Mouse (Mus musculus): Measurements from ENCODE around the gene Gpc6. TPM values are rescaled to one million over a fixed set of nuclear protein-coding genes. Genes with fewer than 3 reads are reported as not detected.

Gene Gpc6
- polyA plus RNA-seq, 1 experiment from 2014 or later = 11.4 TPM

DNA sequence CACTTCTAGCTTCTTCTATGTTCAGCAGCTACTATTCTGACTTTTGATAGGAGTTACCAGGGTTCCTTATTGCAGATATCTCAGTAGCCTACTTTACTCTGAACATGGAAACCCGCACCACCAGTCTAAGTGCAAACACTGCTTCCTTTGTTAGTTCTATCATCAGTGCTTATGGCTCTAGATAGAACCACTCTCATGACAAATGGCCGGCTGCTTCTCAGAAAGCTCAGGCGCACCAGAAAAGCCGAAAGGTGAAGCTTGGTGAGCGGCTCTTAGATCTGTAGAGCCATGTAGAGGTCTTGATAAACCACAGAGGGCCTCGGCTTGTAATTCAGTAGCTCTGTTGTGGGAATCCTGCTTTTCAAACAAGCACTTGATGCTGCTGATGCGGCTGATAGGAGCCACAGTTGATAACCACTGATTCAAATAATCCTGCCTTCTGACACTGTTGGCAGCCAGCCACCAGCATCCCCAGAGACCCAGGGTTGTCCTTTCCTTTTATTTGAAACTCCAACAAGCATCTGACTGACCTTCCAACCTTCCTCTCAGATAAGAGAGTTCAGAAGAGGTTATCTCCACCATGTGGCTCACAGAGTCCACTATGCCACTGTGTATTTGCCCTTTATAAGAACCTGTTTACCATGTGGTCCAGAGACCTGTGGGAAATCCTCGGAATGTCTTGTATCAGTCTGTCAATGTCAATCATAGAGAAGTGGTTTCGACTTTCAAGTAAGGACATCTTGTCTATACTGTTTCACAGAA lies 723.3 kb downstream of the Gpc6 start:
- ATAC-seq (ENCODE audit: low FRiP score, low TSS enrichment) = peak; percentile 54; the same call in 1 of the 2 replicates
- WGBS = 54% methylated on average over 9 of the region's 9 CpGs
- H3K9me3 ChIP-seq (ENCODE audit: control insufficient read depth, low read length) = no peaks in the 10 kb centered on the region

DNA sequence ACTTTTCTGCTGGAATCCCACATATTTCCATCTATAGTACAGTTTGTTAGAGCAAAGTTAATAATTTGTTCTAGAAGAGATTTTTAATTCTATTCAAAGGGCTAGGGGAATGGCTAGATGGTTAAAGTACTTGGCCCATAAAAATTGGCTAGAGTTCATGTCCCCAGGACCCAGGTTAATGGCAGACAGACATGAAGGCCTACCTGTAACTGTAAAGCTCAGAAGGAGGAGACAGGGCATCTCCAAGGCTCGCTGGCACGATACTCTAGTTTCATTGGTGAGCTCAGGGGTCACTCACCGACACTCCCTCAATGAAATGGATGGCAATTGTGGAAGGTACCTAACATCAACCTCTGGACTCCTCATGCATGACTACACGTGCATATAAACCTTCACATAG lies 725.0 kb downstream of the Gpc6 start:
- Histone ChIP-seq H3K9ac (ENCODE audit: low read length) (no peak overlapping the region), H3K27ac (replicated peaks) (no peak overlapping the region), H3K9me3 (ENCODE audit: control insufficient read depth, low read length) (no peaks in the 10 kb centered on the region), H3K4me2 (replicated peaks; ENCODE audit: low read depth) (no peak overlapping the region), H3K4me1 (replicated peaks; ENCODE audit: control insufficient read depth, insufficient read depth) (no peaks in the 10 kb centered on the region), H3K4me3 (ENCODE audit: low read depth, low read length) (no peak overlapping the region), H3K36me3 (ENCODE audit: control insufficient read depth, insufficient read depth, low read length) (no peaks in the 10 kb centered on the region), H3K27me3 (ENCODE audit: control insufficient read depth, insufficient read depth, low read length) (no peaks in the 10 kb centered on the region)
- WGBS = 96% methylated on average over 4 of the region's 4 CpGs
- ATAC-seq (ENCODE audit: low FRiP score, low TSS enrichment) (no peak), DNase-seq (ENCODE audit: low spot score) (no peak)
- TF ChIP-seq EP300 (optimal IDR thresholded peaks at IDR 0.05) = no peak
- no peak for TF ChIP-seq CTCF (IDR thresholded peaks at IDR 0.05; ENCODE audit: low read depth)

More for the DNA sequence above, 723.3 kb downstream of the Gpc6 start:
- Histone ChIP-seq H3K4me2 (replicated peaks; ENCODE audit: low read depth) (no peak overlapping the region), H3K36me3 (ENCODE audit: control insufficient read depth, insufficient read depth, low read length) (no peaks in the 10 kb centered on the region), H3K4me3 (ENCODE audit: low read depth, low read length) (no peak overlapping the region), H3K27ac (replicated peaks) (no peak overlapping the region), H3K27me3 (ENCODE audit: control insufficient read depth, insufficient read depth, low read length) (no peaks in the 10 kb centered on the region), H3K9ac (ENCODE audit: low read length) (no peak overlapping the region), H3K4me1 (replicated peaks; ENCODE audit: control insufficient read depth, insufficient read depth) (no peaks in the 10 kb centered on the region)
- DNase-seq (ENCODE audit: low spot score) = peak; percentile 34
- TF ChIP-seq CTCF (IDR thresholded peaks at IDR 0.05; ENCODE audit: low read depth) (no peak), EP300 (optimal IDR thresholded peaks at IDR 0.05) (no peak)

- DNase-seq (ENCODE audit: low spot score) (no peak), ATAC-seq (ENCODE audit: low FRiP score, low TSS enrichment) (no peak)
- Histone ChIP-seq H3K4me2 (replicated peaks; ENCODE audit: low read depth) (no peak overlapping the region), H3K27ac (replicated peaks) (no peak overlapping the region), H3K27me3 (ENCODE audit: control insufficient read depth, insufficient read depth, low read length) (no peaks in the 10 kb centered on the region), H3K4me3 (ENCODE audit: low read depth, low read length) (no peak overlapping the region), H3K36me3 (ENCODE audit: control insufficient read depth, insufficient read depth, low read length) (no peaks in the 10 kb centered on the region), H3K9me3 (ENCODE audit: control insufficient read depth, low read length) (no peaks in the 10 kb centered on the region), H3K4me1 (replicated peaks; ENCODE audit: control insufficient read depth, insufficient read depth) (no peaks in the 10 kb centered on the region), H3K9ac (ENCODE audit: low read length) (no peak overlapping the region)
- TF ChIP-seq EP300 (optimal IDR thresholded peaks at IDR 0.05) = no peak
- no peak for TF ChIP-seq CTCF (IDR thresholded peaks at IDR 0.05; ENCODE audit: low read depth)
- 26% methylated on average over 4 of the region's 4 CpGs for WGBS
These were observed 726.2 kb downstream of the Gpc6 start for GRCm38 (mm10) chr14:117651271-117651670.

DNA sequence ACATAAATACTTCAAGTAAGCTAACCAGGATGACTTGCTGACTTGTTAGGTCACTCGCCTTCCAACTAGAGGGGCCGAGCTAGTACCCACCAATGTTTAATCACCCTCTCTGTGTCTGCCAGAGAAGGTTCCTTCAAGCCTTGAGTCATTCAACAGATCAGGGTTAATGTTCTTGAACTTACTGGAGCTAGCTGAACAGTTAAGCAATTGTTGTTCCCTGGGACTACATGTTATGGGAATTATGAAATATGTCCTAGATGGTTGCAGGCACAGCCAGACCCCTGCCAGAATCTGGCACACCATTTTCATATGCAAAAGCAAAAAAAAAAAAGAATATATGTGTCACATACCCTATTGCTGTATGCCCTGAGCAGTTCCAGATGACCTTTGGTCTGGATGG lies 726.8 kb downstream of the Gpc6 start:
- DNase-seq (ENCODE audit: low spot score) (no peak), ATAC-seq (ENCODE audit: low FRiP score, low TSS enrichment) (no peak)
- WGBS = 86% methylated on average over 2 of the region's 2 CpGs
- no peak overlapping the region for H3K27ac ChIP-seq (replicated peaks)
- no peak overlapping the region for H3K4me3 ChIP-seq (ENCODE audit: low read depth, low read length)
- no peaks in the 10 kb centered on the region for H3K4me1 ChIP-seq (replicated peaks; ENCODE audit: control insufficient read depth, insufficient read depth)
- no peak overlapping the region for H3K9ac ChIP-seq (ENCODE audit: low read length)
- H3K9me3 ChIP-seq (ENCODE audit: control insufficient read depth, low read length) = no peaks in the 10 kb centered on the region
- TF ChIP-seq CTCF (IDR thresholded peaks at IDR 0.05; ENCODE audit: low read depth) (no peak), EP300 (optimal IDR thresholded peaks at IDR 0.05) (no peak)
- no peaks in the 10 kb centered on the region for H3K36me3 ChIP-seq (ENCODE audit: control insufficient read depth, insufficient read depth, low read length)
- H3K27me3 ChIP-seq (ENCODE audit: control insufficient read depth, insufficient read depth, low read length) = no peaks in the 10 kb centered on the region
- H3K4me2 ChIP-seq (replicated peaks; ENCODE audit: low read depth) = no peak overlapping the region

- no peak overlapping the region for H3K4me3 ChIP-seq (ENCODE audit: low read depth, low read length)
- H3K9me3 ChIP-seq (ENCODE audit: control insufficient read depth, low read length) = no peaks in the 10 kb centered on the region
- DNase-seq (ENCODE audit: low spot score) (no peak), ATAC-seq (ENCODE audit: low FRiP score, low TSS enrichment) (no peak)
- no peak overlapping the region for H3K27ac ChIP-seq (replicated peaks)
- H3K4me2 ChIP-seq (replicated peaks; ENCODE audit: low read depth) = no peak overlapping the region
- no peak overlapping the region for H3K9ac ChIP-seq (ENCODE audit: low read length)
- H3K4me1 ChIP-seq (replicated peaks; ENCODE audit: control insufficient read depth, insufficient read depth) = no peaks in the 10 kb centered on the region
- no peaks in the 10 kb centered on the region for H3K36me3 ChIP-seq (ENCODE audit: control insufficient read depth, insufficient read depth, low read length)
- no peaks in the 10 kb centered on the region for H3K27me3 ChIP-seq (ENCODE audit: control insufficient read depth, insufficient read depth, low read length)
- TF ChIP-seq EP300 (optimal IDR thresholded peaks at IDR 0.05) = no peak
- TF ChIP-seq CTCF (IDR thresholded peaks at IDR 0.05; ENCODE audit: low read depth) = no peak
- WGBS = 89% methylated on average over 6 of the region's 6 CpGs
These were observed 730.3 kb downstream of the Gpc6 start for GRCm38 (mm10) chr14:117655382-117655781.

GRCm38 (mm10) chr14:117659198-117659761 lies 734.2 kb downstream of the Gpc6 start:
- Histone ChIP-seq H3K4me3 (ENCODE audit: low read depth, low read length) (no peak overlapping the region), H3K36me3 (ENCODE audit: control insufficient read depth, insufficient read depth, low read length) (no peaks in the 10 kb centered on the region), H3K4me1 (replicated peaks; ENCODE audit: control insufficient read depth, insufficient read depth) (no peaks in the 10 kb centered on the region), H3K9me3 (ENCODE audit: control insufficient read depth, low read length) (no peaks in the 10 kb centered on the region), H3K4me2 (replicated peaks; ENCODE audit: low read depth) (no peak overlapping the region), H3K27ac (replicated peaks) (no peak overlapping the region), H3K9ac (ENCODE audit: low read length) (no peak overlapping the region), H3K27me3 (ENCODE audit: control insufficient read depth, insufficient read depth, low read length) (no peaks in the 10 kb centered on the region)
- no peak for TF ChIP-seq EP300 (optimal IDR thresholded peaks at IDR 0.05)
- TF ChIP-seq CTCF (IDR thresholded peaks at IDR 0.05; ENCODE audit: low read depth) = no peak
- ATAC-seq (ENCODE audit: low FRiP score, low TSS enrichment) (no peak), DNase-seq (ENCODE audit: low spot score) (no peak)
- WGBS = 71% methylated on average over 8 of the region's 8 CpGs

All from stomach, postnatal 0 days (tissue).